Mouse (Mus musculus): ENCODE data around the gene Farsb. TPM values are rescaled to one million over a fixed set of nuclear protein-coding genes. Genes with fewer than 3 reads are reported as not detected.

The Farsb gene
- polyA plus RNA-seq, 1 experiment from 2014 or later, result 133 TPM

DNA sequence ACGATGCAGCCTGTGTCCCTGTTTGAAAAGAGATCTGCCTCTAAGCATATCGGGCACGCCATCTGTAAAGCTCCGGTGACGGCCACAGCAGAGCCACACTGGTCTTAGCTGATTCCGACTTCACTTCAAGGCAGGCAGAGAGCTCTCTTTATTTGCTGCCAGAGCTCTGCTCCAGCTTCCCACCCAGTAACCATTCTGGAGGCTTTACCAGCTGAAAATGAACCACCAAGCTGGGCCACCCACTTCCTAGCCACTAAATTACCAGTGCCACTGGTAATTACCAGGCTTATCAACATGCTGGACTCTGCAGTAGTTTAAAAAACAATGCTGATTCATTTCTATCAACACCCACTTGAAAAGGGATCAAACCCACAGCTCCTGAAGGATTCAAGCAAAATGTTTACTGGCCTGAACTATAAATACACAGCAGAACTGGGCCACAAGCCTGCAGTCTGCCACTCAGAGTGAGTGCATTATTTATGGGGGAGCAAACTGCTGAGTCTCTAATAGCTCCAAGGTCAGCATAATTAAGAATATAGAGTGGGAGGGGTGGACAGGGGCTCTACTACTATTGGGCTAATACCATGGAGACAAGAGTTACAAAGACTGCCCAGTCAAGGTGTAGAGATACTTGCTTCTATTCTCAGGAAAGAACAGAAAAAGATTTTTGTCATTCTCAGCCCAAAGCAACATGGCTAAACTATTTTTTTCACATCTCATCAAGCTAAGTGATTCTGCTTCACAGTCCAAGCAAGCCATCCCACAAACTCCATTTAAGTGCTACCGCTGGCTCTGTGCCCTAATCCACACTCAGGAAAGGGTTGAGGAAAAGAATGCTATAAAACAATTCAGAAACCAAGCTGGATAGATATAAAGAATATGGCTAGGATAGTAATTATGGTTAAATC, 62.6 kb downstream of the Farsb start:
- peaks cover 7% of the 10 kb centered on the region; the same call in 1 of the 2 replicates for H3K36me3 ChIP-seq (ENCODE audit: insufficient read depth, low read length)
- peaks cover 18% of the 10 kb centered on the region for H3K4me1 ChIP-seq (ENCODE audit: insufficient read depth, low read length)
- no peaks in the 10 kb centered on the region for H3K27me3 ChIP-seq (ENCODE audit: insufficient read depth, low read length)
- WGBS, result 74% methylated on average over 7 of the region's 7 CpGs
- H3K9me3 ChIP-seq (ENCODE audit: low read length), result no peaks in the 10 kb centered on the region
- H3K9ac ChIP-seq (replicated peaks; ENCODE audit: low read length), result no peak overlapping the region
- no peak overlapping the region for H3K4me3 ChIP-seq (ENCODE audit: low read length)
- H3K27ac ChIP-seq (ENCODE audit: low read length), result peak overlapping the region; percentile 44; the same call in 1 of the 2 replicates
- no peak overlapping the region for H3K4me2 ChIP-seq (replicated peaks; ENCODE audit: low read depth, low read length)
- ATAC-seq (ENCODE audit: low FRiP score, low TSS enrichment), result peak; percentile 49; the same call in 1 of the 2 replicates

DNA sequence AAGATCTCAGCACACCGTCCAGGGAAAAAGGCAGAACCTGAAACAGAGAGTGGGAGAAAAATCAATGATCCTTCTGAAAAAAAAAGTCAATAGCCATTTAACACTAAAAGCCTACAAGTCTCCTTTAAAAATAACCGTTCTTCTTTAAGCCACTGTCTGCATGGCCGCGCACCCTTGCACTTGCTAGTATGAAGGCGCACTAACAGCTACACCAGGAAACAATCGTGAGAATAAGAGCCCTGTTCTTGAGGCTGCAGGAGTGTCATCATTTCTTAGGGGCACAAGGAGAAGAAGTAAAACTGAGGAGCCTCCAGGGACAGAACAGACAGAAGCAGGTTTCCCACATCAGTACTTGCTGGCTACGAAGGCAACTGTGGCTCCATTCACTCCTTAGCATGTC, 63.4 kb downstream of the Farsb start:
- no peak for ATAC-seq (ENCODE audit: low FRiP score, low TSS enrichment)
- 86% methylated on average over 7 of the region's 7 CpGs for WGBS
- peak overlapping the region; percentile 44; the same call in 1 of the 2 replicates for H3K27ac ChIP-seq (ENCODE audit: low read length)
- H3K4me3 ChIP-seq (ENCODE audit: low read length), result no peak overlapping the region
- H3K27me3 ChIP-seq (ENCODE audit: insufficient read depth, low read length), result no peaks in the 10 kb centered on the region
- no peaks in the 10 kb centered on the region for H3K9me3 ChIP-seq (ENCODE audit: low read length)
- peaks cover 7% of the 10 kb centered on the region; the same call in 1 of the 2 replicates for H3K36me3 ChIP-seq (ENCODE audit: insufficient read depth, low read length)
- H3K4me2 ChIP-seq (replicated peaks; ENCODE audit: low read depth, low read length), result no peak overlapping the region
- H3K9ac ChIP-seq (replicated peaks; ENCODE audit: low read length), result no peak overlapping the region
- H3K4me1 ChIP-seq (ENCODE audit: insufficient read depth, low read length), result peaks cover 18% of the 10 kb centered on the region

DNA sequence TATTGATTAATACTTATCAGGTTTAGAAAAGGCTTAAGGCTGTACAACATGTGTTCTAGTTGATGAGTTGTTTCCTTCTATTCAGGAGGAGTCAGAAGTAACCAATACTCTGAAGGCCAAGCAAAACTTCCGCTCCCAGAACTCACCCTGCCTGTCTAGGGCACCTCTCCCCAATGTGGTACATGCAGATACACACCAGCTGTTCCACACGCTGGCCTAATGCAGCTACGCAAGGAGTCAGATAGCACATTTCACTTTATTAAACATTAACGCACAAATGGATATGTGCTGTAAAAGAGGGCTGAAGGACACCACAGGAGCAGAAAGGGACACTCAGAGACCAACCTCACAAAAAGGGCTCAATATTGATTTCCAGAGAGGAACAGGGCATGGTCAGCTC, 63.8 kb downstream of the Farsb start:
- 53% methylated on average over 4 of the region's 4 CpGs for WGBS

DNA sequence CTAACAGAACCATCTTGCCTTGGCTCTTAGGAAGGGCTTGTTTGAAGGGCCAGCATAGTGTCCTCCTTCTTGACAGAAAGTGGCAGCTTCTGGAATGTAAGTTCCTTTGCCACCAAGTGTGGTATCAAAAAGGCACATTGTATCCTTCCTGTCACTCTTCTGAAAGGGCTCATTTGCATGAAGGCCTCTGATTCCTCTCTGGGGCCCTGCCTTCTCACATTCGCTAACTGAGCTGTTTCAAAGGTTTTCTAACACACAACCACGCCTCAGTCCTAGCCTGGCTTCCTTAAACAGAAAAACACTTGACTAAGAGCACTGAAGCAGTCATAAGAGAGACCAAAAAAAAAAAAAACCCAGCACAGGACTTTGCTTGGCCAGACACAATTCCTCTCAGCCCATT, 66.1 kb downstream of the Farsb start:
- Histone ChIP-seq H3K4me3 (ENCODE audit: low read length) (no peak overlapping the region), H3K27ac (ENCODE audit: low read length) (no peak overlapping the region), H3K9ac (replicated peaks; ENCODE audit: low read length) (no peak overlapping the region), H3K27me3 (ENCODE audit: insufficient read depth, low read length) (no peaks in the 10 kb centered on the region), H3K36me3 (ENCODE audit: insufficient read depth, low read length) (peaks cover 12% of the 10 kb centered on the region; the same call in 1 of the 2 replicates), H3K4me2 (replicated peaks; ENCODE audit: low read depth, low read length) (no peak overlapping the region), H3K9me3 (ENCODE audit: low read length) (no peaks in the 10 kb centered on the region), H3K4me1 (ENCODE audit: insufficient read depth, low read length) (peaks cover 18% of the 10 kb centered on the region)
- ATAC-seq (ENCODE audit: low FRiP score, low TSS enrichment), result no peak
- 77% methylated on average over 2 of the region's 2 CpGs for WGBS

More for the DNA sequence above, 63.8 kb downstream of the Farsb start:
- Histone ChIP-seq H3K36me3 (ENCODE audit: insufficient read depth, low read length) (peaks cover 7% of the 10 kb centered on the region; the same call in 1 of the 2 replicates), H3K4me2 (replicated peaks; ENCODE audit: low read depth, low read length) (no peak overlapping the region), H3K27ac (ENCODE audit: low read length) (no peak overlapping the region), H3K27me3 (ENCODE audit: insufficient read depth, low read length) (no peaks in the 10 kb centered on the region), H3K4me3 (ENCODE audit: low read length) (no peak overlapping the region), H3K4me1 (ENCODE audit: insufficient read depth, low read length) (peaks cover 18% of the 10 kb centered on the region), H3K9ac (replicated peaks; ENCODE audit: low read length) (no peak overlapping the region), H3K9me3 (ENCODE audit: low read length) (no peaks in the 10 kb centered on the region)
- ATAC-seq (ENCODE audit: low FRiP score, low TSS enrichment), result 0 out of 2 replicates have a peak, but pooled peaks have one; percentile 40

DNA sequence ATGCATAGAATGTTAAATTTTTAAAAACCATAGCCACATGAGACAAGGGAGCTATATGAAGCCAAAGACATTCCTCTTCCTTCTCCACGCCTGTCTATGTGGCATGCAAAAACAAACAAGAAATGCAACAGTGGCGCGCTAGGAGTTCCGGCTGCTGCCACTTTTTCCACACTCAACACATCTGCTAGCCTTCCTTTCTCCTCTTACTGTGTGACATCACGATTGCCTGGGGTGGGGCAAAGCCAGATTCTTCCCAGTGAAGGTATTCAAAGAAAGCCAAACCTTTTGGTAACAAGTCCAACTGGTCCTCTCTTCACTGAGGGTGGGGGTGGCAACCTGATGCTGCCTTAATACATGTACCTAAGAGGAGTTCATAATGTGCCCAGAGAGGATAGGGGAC, 66.9 kb downstream of the Farsb start:
- WGBS, result 90% methylated on average over 5 of the region's 5 CpGs
- ATAC-seq (ENCODE audit: low FRiP score, low TSS enrichment), result no peak
- Histone ChIP-seq H3K27ac (ENCODE audit: low read length) (no peak overlapping the region), H3K4me1 (ENCODE audit: insufficient read depth, low read length) (peaks cover 18% of the 10 kb centered on the region), H3K4me2 (replicated peaks; ENCODE audit: low read depth, low read length) (no peak overlapping the region), H3K36me3 (ENCODE audit: insufficient read depth, low read length) (peaks cover 14% of the 10 kb centered on the region; the same call in 1 of the 2 replicates), H3K9me3 (ENCODE audit: low read length) (no peaks in the 10 kb centered on the region), H3K4me3 (ENCODE audit: low read length) (no peak overlapping the region), H3K27me3 (ENCODE audit: insufficient read depth, low read length) (no peaks in the 10 kb centered on the region), H3K9ac (replicated peaks; ENCODE audit: low read length) (no peak overlapping the region)

DNA sequence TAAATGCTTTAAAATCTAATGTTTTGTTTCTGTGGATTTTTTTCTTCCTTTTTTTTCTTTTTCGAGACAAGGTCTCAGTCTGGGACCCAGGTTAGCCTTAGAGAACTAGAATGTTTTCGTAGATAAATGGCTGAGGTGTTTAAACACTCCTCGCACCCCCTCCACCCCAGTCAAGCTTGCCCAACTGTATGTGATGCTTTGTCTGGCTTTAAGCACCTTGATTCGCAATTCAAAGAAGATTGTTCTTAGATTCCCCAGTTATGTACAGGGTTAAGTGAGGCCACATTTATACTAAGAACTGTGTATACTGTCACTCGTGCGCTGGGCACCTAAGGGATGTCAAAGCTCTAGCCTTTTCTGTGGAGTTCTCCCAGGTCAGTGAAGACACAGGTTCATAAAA, 68.4 kb downstream of the Farsb start:
- peaks cover 14% of the 10 kb centered on the region; the same call in 1 of the 2 replicates for H3K36me3 ChIP-seq (ENCODE audit: insufficient read depth, low read length)
- H3K9me3 ChIP-seq (ENCODE audit: low read length), result no peaks in the 10 kb centered on the region
- H3K27me3 ChIP-seq (ENCODE audit: insufficient read depth, low read length), result no peaks in the 10 kb centered on the region
- H3K27ac ChIP-seq (ENCODE audit: low read length), result no peak overlapping the region
- no peak overlapping the region for H3K4me3 ChIP-seq (ENCODE audit: low read length)
- H3K4me2 ChIP-seq (replicated peaks; ENCODE audit: low read depth, low read length), result no peak overlapping the region
- H3K9ac ChIP-seq (replicated peaks; ENCODE audit: low read length), result no peak overlapping the region
- H3K4me1 ChIP-seq (ENCODE audit: insufficient read depth, low read length), result peaks cover 6% of the 10 kb centered on the region
- 91% methylated on average over 6 of the region's 6 CpGs for WGBS
- ATAC-seq (ENCODE audit: low FRiP score, low TSS enrichment), result no peak

DNA sequence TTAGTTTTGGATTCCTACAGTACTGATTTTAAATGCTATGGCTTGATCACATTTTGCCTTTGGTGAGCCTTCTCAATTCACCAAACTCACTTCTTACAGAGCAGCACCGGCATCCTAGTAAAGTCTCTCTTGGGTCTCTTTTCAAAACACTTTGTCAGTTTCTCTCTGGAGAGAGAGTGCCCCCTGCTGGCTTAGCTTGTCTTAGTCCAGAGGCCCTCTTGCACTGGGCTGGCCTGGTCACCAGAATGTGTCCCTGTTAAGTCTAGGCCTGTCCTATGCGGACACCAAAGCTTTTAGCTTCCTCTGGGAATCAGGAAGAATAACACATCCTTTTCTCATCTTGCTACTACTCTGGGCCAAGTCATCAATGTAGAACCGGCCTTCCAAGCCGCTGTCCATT, 69.1 kb downstream of the Farsb start:
- no peaks in the 10 kb centered on the region for H3K9me3 ChIP-seq (ENCODE audit: low read length)
- no peak overlapping the region for H3K9ac ChIP-seq (replicated peaks; ENCODE audit: low read length)
- 45% methylated on average over 4 of the region's 4 CpGs for WGBS
- H3K27ac ChIP-seq (ENCODE audit: low read length), result no peak overlapping the region
- no peaks in the 10 kb centered on the region for H3K27me3 ChIP-seq (ENCODE audit: insufficient read depth, low read length)
- peaks cover 14% of the 10 kb centered on the region; the same call in 1 of the 2 replicates for H3K36me3 ChIP-seq (ENCODE audit: insufficient read depth, low read length)
- H3K4me2 ChIP-seq (replicated peaks; ENCODE audit: low read depth, low read length), result no peak overlapping the region
- no peak overlapping the region for H3K4me3 ChIP-seq (ENCODE audit: low read length)
- no peaks in the 10 kb centered on the region for H3K4me1 ChIP-seq (ENCODE audit: insufficient read depth, low read length)
- peak; percentile 79 for ATAC-seq (ENCODE audit: low FRiP score, low TSS enrichment)

DNA sequence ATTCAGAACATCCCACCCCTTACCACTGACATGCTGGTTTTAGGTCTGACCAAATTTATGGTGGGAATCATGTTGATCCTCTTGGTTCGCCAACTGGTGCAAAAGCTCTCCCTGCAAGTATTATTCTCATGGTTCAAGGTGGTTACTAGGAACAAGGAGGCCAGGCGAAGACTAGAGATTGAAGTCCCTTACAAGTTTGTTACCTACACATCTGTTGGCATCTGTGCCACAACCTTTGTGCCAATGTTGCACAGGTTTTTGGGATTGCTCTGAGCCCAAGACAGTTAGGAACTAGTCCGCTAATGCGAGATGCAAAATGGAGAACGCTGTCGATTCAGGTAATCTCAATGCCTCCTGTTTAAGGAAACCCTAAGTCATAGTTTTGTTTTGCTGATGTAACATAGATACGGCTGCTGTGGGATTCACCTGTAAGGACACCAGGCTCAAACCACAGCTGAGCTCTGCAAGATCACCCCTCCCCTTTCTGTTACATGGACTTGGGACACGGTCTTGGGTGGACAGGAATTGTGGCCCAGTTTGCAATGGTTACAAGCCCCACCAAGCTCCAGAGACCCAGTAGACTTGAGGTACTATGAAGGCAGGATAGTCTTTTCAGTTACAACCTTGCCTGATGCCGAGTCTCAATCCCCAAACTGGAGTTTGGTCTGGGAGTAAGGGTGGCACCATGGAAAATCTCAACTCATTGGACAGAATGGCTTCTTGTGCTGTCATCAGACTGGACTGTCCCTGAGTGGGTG, 71.4 kb downstream of the Farsb start:
- no peak overlapping the region for H3K4me2 ChIP-seq (replicated peaks; ENCODE audit: low read depth, low read length)
- no peaks in the 10 kb centered on the region for H3K4me1 ChIP-seq (ENCODE audit: insufficient read depth, low read length)
- no peaks in the 10 kb centered on the region for H3K9me3 ChIP-seq (ENCODE audit: low read length)
- no peak for ATAC-seq (ENCODE audit: low FRiP score, low TSS enrichment)
- 96% methylated on average over 9 of the region's 9 CpGs for WGBS
- no peaks in the 10 kb centered on the region for H3K27me3 ChIP-seq (ENCODE audit: insufficient read depth, low read length)
- no peak overlapping the region for H3K4me3 ChIP-seq (ENCODE audit: low read length)
- no peak overlapping the region for H3K27ac ChIP-seq (ENCODE audit: low read length)
- peaks cover 14% of the 10 kb centered on the region; the same call in 1 of the 2 replicates for H3K36me3 ChIP-seq (ENCODE audit: insufficient read depth, low read length)
- no peak overlapping the region for H3K9ac ChIP-seq (replicated peaks; ENCODE audit: low read length)

DNA sequence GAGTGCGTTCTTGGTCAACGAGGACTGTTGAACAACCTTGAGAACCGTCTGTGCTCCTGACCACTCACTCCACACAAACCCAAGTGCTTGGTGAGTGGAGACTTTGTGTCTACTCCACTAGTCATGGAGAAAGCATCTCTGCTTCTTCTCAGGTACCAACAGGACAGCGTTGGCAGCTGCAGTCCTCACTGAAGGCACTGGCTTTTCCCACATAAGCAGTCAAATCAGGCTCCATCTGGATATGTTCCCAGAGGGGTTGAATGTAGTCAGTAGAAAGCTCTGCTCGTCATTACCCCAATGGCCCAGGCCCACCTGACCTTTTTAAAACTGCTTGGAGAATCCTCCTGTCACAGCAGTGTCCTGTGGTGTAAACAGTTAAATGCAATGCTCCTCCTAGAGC, 74.3 kb downstream of the Farsb start:
- H3K27ac ChIP-seq (ENCODE audit: low read length), result no peak overlapping the region
- ATAC-seq (ENCODE audit: low FRiP score, low TSS enrichment), result no peak
- WGBS, result 82% methylated on average over 5 of the region's 5 CpGs
- H3K36me3 ChIP-seq (ENCODE audit: insufficient read depth, low read length), result peaks cover 6% of the 10 kb centered on the region; the same call in 1 of the 2 replicates
- no peaks in the 10 kb centered on the region for H3K4me1 ChIP-seq (ENCODE audit: insufficient read depth, low read length)
- no peaks in the 10 kb centered on the region for H3K9me3 ChIP-seq (ENCODE audit: low read length)
- no peak overlapping the region for H3K4me2 ChIP-seq (replicated peaks; ENCODE audit: low read depth, low read length)
- H3K27me3 ChIP-seq (ENCODE audit: insufficient read depth, low read length), result no peaks in the 10 kb centered on the region
- H3K4me3 ChIP-seq (ENCODE audit: low read length), result no peak overlapping the region
- H3K9ac ChIP-seq (replicated peaks; ENCODE audit: low read length), result no peak overlapping the region

Data from kidney, embryonic 16.5 days (tissue).